Mouse (Mus musculus) c-Kit-positive CD71-negative TER-119-negative erythroid progenitor cells, embryonic 14.5 days (primary cell): ENCODE measurements around the gene Tns1.

Experiments
- DNase-seq: peaks from one replicate; pipeline ENCODE4 v3.0.0-alpha.2; 2013; ENCODE audit warnings: low read depth

Gene Tns1

GRCm38 (mm10) chr1:73987705-73988201 lies 136.5 kb downstream of the Tns1 start:
- DNase-seq, result no peak

DNA sequence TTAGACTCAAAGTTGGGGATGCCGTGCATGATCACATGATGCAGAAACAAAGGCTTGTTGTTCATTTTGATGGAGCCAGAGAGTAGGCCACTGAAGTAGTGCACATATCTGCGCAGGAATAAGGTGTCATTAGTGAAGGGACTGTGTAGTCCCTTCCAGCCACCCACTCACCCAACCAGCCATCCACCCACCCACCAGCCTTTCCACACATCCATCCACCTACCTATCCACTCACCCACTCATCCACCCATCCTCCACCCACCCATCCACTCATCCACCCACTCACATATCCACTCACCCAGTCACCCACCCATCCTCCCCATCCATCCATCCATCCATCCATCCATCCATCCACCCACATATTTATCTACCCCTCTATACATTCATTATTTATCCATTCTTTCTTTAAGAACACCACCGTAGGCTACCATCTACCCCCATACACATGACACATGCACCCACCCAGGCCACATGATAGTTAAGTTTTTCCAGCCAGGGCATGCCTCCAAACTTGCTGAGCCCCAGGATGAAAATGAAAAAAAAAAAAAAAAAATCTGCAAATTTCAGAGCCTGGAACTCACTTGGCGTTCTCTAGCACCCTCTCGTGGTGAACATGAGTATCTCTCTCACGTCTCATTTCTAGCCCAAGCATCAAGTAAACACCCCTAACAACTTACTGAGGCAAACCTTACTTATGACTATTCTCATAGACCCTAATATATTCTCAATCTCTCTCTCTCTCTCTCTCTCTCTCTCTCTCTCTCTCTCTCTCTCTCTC lies 137.8 kb downstream of the Tns1 start:
- DNase-seq, result peak; percentile 62

DNA sequence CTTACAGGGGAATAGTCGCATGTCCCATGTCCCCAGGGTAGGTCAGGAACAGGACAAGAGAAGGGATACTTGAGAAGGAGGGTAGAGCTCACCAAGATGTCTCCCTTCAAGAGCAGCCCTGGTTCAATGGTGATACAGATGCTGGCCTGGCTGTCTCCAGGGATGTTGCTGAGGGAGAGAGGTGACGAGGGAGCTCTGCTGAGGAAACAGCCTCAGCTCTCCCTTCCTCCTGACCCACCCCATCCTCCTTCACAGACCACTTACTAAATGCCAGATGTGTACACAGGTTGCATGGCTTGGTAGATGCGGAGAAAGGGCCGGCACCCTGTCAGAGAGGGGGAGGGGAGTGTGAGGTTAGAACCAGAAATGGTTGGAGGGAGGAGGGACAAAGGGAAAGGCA lies 138.6 kb downstream of the Tns1 start:
- DNase-seq, result no peak

GRCm38 (mm10) chr1:73979214-73979613 lies 145.0 kb downstream of the Tns1 start:
- no peak for DNase-seq

DNA sequence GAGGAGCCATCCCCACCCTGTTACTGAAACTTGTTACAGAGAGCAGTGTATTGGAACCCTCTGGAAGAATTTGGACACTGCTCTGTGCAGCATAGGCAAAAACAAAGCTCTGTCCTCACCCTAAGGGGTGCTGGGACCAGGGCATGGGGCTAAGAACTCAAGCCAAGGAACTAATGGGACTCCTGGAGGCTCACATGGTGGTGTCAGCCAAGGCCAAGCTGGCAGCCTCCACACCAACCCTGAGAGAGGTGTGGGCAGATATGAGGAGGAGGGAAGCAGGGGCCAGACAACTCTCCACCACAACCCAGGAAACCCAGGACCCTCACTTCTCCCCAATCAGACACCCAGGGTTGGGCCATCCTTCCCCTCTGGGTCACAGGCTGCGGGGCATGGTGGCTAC lies 145.7 kb downstream of the Tns1 start:
- no peak for DNase-seq

DNA sequence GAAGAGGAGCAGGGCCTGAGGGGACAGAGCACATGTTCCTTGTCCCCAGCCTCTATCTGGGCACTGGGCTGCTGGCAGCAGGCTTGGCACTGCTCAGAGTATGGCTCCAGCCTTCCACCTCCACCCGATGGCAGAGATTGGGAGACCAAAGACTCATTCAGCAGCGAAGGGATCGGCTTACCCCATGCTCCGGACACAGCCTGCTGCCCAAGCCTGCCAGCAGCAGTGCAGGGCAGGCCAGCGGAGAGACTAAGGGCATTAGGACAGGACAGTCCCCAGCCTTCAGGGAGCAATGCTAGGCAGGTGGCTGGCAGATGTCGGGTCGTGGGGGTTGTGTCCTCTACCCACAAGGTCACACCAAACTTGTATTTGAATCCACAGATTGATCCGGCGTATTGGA lies 150.3 kb downstream of the Tns1 start:
- DNase-seq, result no peak

- DNase-seq, result no peak
Observed at GRCm38 (mm10) chr1:73972726-73973125, 151.5 kb downstream of the Tns1 start.

GRCm38 (mm10) chr1:73970161-73970730 lies 154.0 kb downstream of the Tns1 start:
- no peak for DNase-seq

- no peak for DNase-seq
Observed at GRCm38 (mm10) chr1:73968712-73969511, 155.3 kb downstream of the Tns1 start.

GRCm38 (mm10) chr1:73966411-73967238 lies 157.6 kb downstream of the Tns1 start:
- no peak for DNase-seq

DNA sequence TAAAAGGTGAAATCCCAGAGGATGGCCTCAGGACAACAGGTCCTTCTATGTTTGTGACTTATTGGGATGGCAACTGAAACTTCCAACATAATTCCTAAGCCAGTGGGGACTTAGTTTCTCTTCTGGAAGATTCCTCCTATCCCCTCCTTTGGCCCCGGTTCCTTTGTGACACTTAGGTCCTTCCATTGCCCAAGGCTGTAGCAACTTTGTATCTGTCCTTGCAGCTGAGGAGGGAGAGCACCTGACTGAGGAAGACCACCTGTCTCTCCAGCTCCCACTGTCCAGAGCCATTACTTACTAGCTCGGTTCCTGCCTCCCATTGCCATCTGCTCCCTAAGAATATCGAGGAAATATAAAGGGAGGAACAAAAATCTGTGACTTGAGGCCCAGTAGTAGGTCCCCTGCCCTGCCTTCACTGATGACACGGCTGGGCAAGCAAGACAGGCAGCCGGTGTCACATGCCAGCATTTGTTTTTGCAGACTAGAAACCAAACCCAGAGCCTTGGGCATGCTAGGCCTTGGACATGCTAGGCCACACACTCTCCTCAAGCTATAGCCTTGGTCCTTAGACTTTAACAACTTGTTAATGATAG lies 160.0 kb downstream of the Tns1 start:
- DNase-seq, result no peak

- DNase-seq, result no peak
Observed at GRCm38 (mm10) chr1:73963626-73964025, 160.6 kb downstream of the Tns1 start.

DNA sequence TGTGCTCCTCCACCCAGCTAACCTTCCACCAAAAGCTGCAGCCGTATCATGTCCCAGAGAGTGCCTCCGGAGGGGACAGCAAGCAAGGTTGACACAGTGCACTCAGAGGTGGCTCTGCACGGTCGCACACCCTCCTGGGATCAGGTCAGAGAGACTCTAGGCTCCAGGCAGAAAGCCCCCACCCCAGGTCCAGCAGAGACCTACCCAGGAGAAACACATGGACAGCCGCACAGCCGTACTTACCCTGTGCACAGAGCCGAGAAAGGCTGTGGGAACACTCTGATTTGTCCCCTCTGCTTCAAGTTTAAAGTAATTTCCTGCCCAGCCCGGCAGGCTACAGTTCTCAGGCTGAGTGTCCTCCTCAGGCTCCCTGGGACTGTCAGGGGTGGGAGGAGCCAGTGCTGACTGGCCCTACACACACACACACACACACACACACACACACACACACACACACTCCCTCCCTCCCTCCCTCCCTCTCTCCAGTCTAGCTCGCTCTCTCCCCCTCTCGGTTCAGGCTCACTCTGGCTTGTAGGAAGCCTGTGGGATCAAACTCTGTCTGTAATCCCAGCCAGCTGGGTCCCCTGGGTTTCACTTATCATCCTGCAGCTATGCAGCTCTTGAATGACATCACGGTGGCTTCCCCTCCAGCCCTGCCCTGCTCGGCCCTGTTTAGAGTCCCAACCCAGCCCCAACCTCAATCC lies 161.4 kb downstream of the Tns1 start:
- no peak for DNase-seq

- DNase-seq, result no peak
Observed at GRCm38 (mm10) chr1:73962049-73962448, 162.2 kb downstream of the Tns1 start.

DNA sequence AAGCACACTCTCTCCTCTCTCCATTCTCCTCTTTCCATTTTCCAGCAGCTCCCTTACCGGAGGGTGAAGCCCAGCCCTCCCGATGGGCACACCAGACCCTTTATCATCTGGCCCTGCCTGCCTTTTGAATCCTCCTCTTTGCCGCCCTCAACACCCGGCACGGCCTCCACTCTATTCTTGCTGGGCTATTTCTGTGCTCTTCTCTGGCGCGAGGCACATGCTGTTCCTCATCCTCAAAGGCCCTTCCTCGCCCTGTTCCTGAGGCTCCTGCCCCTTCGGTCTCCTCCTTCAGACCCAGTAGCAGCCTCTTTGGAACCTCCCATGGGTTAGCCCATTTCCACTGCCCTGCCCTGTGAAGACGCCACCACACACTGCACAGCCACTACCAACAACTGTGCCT lies 164.5 kb downstream of the Tns1 start:
- DNase-seq, result no peak

GRCm38 (mm10) chr1:73959344-73959743 lies 164.9 kb downstream of the Tns1 start:
- DNase-seq, result no peak

GRCm38 (mm10) chr1:73958210-73958983 lies 165.9 kb downstream of the Tns1 start:
- no peak for DNase-seq

DNA sequence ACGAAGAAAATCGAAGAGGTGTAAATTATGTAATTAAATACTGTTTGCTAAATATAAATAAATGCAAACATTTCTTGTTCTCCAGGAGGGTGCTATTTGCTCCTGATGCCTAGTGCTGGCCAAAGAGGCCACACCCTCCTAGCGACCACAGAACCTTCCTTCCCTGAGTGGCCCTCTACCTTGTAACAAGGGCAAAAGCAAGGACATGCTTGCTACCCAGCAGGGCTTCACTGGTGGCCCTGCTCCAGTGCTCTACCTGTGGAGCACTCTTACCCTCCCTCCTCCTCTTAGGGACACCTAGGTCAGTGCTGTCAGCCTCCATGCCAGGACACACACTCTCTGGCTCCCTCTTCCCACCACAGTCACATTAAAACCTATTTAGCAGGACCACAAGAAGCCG lies 166.8 kb downstream of the Tns1 start:
- DNase-seq, result no peak

- no peak for DNase-seq
Observed at GRCm38 (mm10) chr1:73956320-73956719, 167.9 kb downstream of the Tns1 start.

GRCm38 (mm10) chr1:73955259-73955842 lies 168.9 kb downstream of the Tns1 start:
- DNase-seq, result no peak
